Mouse (Mus musculus) spleen, adult 2 months (tissue): ENCODE data around the gene Lrp1. TPM values are rescaled to one million over a fixed set of nuclear protein-coding genes. Genes with fewer than 3 reads are reported as not detected.

Source experiments
- DNase-seq, 2 experiments: peaks; one replicate each; pipeline versions ENCODE4 v3.0.0 to v3.0.0-alpha.2; 2012 to 2021; ENCODE audit warnings: low spot score in 2 of 2, low read depth in 1 of 2
- H3K27ac ChIP-seq: fragments of 200-500 bp; 2 replicates; pipeline ENCODE4 v1.5.1; 2012; ENCODE audit warnings: low read length, inconsistent platforms; ENCODE audit not compliant: insufficient read depth
- H3K27me3 ChIP-seq: fragments of 200-500 bp; 2 replicates; pipeline ENCODE4 v1.6.1; 2012; ENCODE audit warnings: mild to moderate bottlenecking, moderate library complexity, low read length, inconsistent platforms; ENCODE audit not compliant: control insufficient read depth, insufficient read depth
- H3K36me3 ChIP-seq: fragments of 200-500 bp; 2 replicates; pipeline ENCODE4 v1.6.1; 2012; ENCODE audit warnings: mild to moderate bottlenecking, low read length, inconsistent platforms; ENCODE audit not compliant: control insufficient read depth, insufficient read depth
- H3K4me1 ChIP-seq: fragments of 200-500 bp; 2 replicates; pipeline ENCODE4 v1.6.1; 2011; ENCODE audit warnings: inconsistent platforms; ENCODE audit not compliant: control insufficient read depth, insufficient read depth, insufficient read length
- H3K4me3 ChIP-seq: fragments of 200-500 bp; 2 replicates; pipeline ENCODE4 v1.5.1; 2011; ENCODE audit warnings: mild to moderate bottlenecking, inconsistent platforms; ENCODE audit not compliant: insufficient read depth, insufficient read length; ENCODE audit errors: extremely low read depth
- CTCF ChIP-seq: fragments of 200-500 bp; IDR thresholded peaks from 2 replicates; pipeline ENCODE4 v1.5.1; 2011; ENCODE audit warnings: mild to moderate bottlenecking, inconsistent platforms; ENCODE audit not compliant: insufficient read depth, insufficient read length, insufficient replicate concordance; ENCODE audit errors: extremely low read depth
- POLR2A ChIP-seq: fragments of 200-500 bp; IDR thresholded peaks from 2 replicates; pipeline ENCODE4 v1.6.1; 2011; ENCODE audit warnings: low read depth, low read length, inconsistent platforms
- WGBS: fragments of 180-500 bp; shearing (Covaris S2); methylation state at CpG from one replicate; pipeline ENCODE4 v1.1.7; 2018; 5-methylcytosine and 5-hydroxymethylcytosine counted together
- polyA plus RNA-seq: library from polyadenylated mRNA; depleted of rRNA; stranded (reverse); fragments of >200 nt; gene quantifications from 2 replicates; pipeline ENCODE4 v1.2.3, GENCODE M21; 2012

Lrp1 gene
- polyA plus RNA-seq, 1 experiment = 98.7 TPM

DNA sequence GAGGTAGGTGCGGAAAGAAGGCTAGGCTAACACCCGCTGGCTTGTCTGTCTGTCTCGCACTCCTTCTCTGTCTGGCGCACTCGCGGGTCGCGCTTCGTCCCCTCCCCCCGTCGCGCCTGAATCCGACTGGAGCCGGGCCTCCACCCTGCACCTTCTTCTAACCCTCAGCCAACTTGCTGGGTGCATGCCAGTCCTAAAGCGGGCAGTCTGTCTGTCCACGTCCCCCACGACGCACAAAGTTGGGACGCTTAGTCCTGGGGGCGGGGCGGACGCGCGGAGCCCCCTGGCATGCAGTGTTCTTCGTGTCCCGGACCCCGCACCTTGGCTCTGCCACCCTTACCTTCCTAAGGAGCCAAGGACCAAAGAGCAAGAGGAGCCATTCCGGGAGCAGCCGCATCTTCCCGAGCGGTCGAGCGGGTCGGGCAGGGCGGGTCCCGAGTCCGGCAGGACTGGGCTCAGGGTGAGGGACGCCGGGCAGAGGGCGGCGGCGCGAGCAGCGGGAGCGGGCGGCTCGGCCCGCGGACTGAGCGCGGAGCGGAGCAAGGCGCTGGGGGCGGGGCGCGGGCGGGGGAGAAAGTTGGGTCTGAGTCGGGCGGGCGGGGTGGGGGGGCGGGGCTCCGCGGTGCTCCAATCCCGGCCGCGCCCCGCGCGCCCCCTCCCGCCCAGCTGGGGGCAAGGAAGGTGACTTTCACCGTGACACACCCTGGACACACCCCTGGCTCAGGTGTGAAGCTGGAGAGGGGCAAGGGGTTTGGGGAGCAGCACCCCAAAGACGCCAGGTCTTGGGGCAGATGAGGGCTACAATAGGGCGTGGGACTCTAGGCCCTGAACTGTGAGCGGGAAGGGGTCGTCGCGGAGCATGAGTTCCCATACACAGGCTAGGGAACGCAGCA lies 86.7 kb downstream of the Lrp1 start, which contains the start of gene Nxph4:
Gene Nxph4 (minus strand): TSS at position 524 of the 893 bp plus-strand sequence.
- H3K36me3 ChIP-seq = no peaks in the 10 kb centered on the region
- DNase-seq = no peak
- H3K27ac ChIP-seq = no peak within 1 kb of the TSS
- TF ChIP-seq CTCF = no peak
- TF ChIP-seq POLR2A = no peak
- 1% methylated on average over 69 of the region's 78 CpGs for WGBS
- H3K4me3 ChIP-seq = peak within 1 kb of the TSS; percentile 46; the same call in 1 of the 2 replicates
- H3K27me3 ChIP-seq = peaks cover 28% of the 10 kb centered on the region
- H3K4me1 ChIP-seq = peaks cover 13% of the 10 kb centered on the region

DNA sequence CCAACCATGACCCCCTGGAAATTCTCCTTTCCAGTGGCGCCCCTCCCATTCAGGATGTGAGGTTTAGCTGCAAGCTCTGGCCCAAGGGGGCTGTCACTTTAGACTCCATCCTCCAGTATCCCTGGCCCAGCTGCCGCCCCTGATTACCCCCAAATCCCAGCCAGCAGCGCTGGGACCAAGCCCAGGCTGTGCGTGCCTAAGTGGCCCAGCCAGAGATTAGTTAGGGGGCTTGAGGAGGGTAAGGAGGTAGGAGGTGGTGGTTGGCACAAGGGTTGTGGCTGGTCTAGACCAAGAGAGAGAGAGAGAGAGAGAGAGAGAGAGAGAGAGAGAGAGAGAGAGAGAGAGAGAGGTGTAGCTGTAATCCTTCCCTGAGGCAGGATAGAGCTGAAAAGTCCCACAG lies 89.4 kb downstream of the Lrp1 start:
- H3K4me1 ChIP-seq = peaks cover 15% of the 10 kb centered on the region
- no peaks in the 10 kb centered on the region for H3K36me3 ChIP-seq
- no peak overlapping the region for H3K27ac ChIP-seq
- no peak overlapping the region for H3K4me3 ChIP-seq
- no peak for TF ChIP-seq CTCF
- no peak for TF ChIP-seq POLR2A
- DNase-seq = no peak
- WGBS = 5% methylated on average over 4 of the region's 4 CpGs
- peaks cover 36% of the 10 kb centered on the region for H3K27me3 ChIP-seq

DNA sequence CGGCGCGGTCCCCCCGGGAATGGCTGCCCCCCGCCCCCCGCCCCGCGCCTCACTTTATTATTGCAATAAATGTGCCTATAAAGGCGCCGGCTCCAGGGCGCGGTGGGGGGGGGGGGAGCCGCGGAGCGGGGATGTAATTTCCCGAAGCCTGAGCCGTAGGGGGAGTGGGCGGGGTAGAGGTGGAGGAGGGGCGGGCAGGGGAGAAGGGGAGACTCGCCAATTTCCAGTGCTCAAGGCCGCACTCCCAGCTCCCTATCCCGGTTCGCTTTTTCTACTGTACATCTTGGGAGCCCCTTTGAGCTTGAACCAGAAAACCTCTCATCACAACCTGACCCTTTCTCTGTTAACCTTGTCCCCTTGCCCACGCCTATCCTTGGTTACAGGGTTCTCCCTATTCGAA lies 90.0 kb downstream of the Lrp1 start:
- TF ChIP-seq CTCF = no peak
- no peak for TF ChIP-seq POLR2A
- DNase-seq = no peak
- no peaks in the 10 kb centered on the region for H3K36me3 ChIP-seq
- peaks cover 18% of the 10 kb centered on the region for H3K4me1 ChIP-seq
- H3K4me3 ChIP-seq = no peak overlapping the region
- WGBS = 6% methylated on average over 21 of the region's 25 CpGs
- H3K27me3 ChIP-seq = peaks cover 38% of the 10 kb centered on the region
- no peak overlapping the region for H3K27ac ChIP-seq

DNA sequence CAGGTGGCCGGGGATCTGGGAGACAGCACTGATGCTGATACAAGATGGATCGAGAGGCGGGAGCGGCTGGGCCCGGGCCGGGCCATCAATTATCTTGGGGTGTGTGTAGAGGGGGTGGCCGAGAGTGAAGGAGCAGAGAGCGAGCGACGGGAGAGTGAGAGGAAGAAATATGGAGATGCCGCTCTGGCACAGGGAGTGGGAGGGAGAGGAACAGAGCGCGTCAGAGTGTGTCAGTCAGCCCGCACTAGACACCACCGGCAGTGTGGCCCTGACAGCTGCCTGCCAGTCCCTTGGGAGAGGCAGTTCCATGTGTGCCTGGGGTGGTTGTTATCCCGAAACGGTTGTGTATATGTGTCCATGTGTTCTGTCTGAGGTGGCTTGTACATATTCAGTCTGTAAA lies 93.5 kb downstream of the Lrp1 start:
- Histone ChIP-seq H3K27me3 (peaks cover 33% of the 10 kb centered on the region), H3K36me3 (no peaks in the 10 kb centered on the region), H3K4me1 (peaks cover 6% of the 10 kb centered on the region; the same call in 1 of the 2 replicates), H3K4me3 (no peak overlapping the region), H3K27ac (no peak overlapping the region)
- WGBS = 17% methylated on average over 17 of the region's 17 CpGs
- TF ChIP-seq CTCF (no peak), POLR2A (no peak)
- no peak for DNase-seq

DNA sequence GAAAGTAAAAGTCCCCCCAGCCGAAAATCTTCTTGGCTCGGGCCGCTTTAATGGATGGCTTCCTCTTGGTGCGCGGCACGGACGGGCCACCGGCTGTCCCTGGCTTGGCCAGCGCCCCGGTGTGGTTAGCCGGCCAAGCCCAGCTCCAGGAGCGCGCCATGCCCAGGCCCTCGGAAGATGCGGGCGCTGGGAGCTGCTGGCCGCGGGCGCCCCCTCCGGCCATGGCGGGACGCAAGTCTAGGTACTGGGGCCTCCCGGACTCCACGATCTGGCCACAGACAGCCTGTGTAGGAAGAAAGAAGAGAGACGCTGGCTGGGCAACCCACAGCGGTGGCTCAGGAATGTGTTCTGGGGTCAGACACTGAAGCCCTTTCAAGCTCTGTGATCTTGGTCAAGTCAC lies 94.3 kb downstream of the Lrp1 start:
- Histone ChIP-seq H3K4me3 (peak overlapping the region; percentile 31; the same call in 1 of the 2 replicates), H3K4me1 (peaks cover 6% of the 10 kb centered on the region; the same call in 1 of the 2 replicates), H3K36me3 (no peaks in the 10 kb centered on the region), H3K27me3 (peaks cover 28% of the 10 kb centered on the region), H3K27ac (no peak overlapping the region)
- under 1% methylated on average over 26 of the region's 26 CpGs for WGBS
- TF ChIP-seq CTCF = no peak; the same call in 1 of the 2 replicates
- TF ChIP-seq POLR2A = no peak
- peak in 1 of 2 experiments; percentile 27 for DNase-seq

DNA sequence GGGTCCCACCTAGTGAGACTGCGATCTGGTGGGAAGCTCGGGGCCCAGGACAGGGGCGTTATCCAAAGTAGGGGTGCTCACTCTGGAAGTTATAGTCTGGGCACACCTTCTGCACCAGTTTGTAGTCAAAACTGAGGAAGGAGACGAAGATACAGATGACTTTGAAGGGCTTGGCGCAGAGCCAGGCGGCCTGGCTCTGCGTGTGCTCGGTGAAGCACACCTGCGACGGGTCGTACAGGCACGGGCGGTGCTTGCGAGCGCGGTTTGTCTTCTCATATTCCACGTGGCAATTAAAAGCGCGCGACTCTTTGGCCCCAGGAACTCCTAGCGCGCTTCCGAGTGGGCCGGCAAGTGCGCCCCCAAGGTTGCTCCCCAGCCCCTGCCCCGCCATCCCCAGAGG lies 94.9 kb downstream of the Lrp1 start:
- Histone ChIP-seq H3K4me1 (peaks cover 9% of the 10 kb centered on the region), H3K4me3 (peak overlapping the region; percentile 31; the same call in 1 of the 2 replicates), H3K27me3 (peaks cover 25% of the 10 kb centered on the region), H3K27ac (no peak overlapping the region), H3K36me3 (no peaks in the 10 kb centered on the region)
- TF ChIP-seq POLR2A (no peak), CTCF (no peak)
- no peak for DNase-seq
- 2% methylated on average over 26 of the region's 26 CpGs for WGBS

DNA sequence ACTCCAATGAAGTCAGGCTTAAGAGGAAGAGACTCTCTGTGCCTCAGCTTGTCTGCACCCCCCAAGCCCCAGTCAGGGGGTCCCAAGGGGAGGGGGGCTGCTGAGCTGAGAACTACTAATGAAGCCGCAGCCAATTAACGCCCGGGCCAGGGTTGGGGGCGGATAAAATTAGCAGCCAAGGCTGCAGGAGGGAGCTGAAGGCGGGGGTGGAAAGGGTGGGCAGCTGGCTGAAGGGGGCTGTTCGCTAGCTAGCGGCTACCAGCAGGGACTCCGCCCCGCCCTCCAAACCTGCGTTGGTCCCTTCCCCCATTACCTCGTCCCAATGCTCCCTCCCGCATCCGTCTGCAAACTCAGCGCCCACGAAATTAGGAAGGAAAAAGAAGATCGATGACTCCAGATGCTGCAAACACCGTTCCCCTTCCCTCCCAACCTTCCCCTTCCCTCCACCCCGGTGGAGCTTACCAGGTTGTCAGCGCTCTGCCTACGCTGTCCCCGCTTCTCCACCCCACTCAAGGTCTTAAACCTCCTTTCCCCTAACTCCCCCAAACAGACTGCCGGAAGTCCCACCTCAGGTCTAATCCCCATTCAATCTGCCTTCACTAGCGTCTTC lies 96.2 kb downstream of the Lrp1 start:
- TF ChIP-seq POLR2A (no peak), CTCF (no peak)
- Histone ChIP-seq H3K36me3 (no peaks in the 10 kb centered on the region), H3K4me1 (peaks cover 13% of the 10 kb centered on the region), H3K27me3 (peaks cover 20% of the 10 kb centered on the region), H3K27ac (no peak overlapping the region), H3K4me3 (no peak overlapping the region)
- 21% methylated on average over 23 of the region's 23 CpGs for WGBS
- no peak for DNase-seq
